Mouse (Mus musculus) mouse trophoblast stem cell (cell line): Measurements from ENCODE around the gene Olfr726.

ENCODE experiments used
- in situ Hi-C, 2 experiments: fragments of 300-500 bp; cut with MseI, MboI; formaldehyde crosslinking; loops; 2 replicates in 1 of 2; 3 replicates in 1 of 2; pipeline ENCODE4 v1.15.1; 2025

Olfr726 gene

DNA sequence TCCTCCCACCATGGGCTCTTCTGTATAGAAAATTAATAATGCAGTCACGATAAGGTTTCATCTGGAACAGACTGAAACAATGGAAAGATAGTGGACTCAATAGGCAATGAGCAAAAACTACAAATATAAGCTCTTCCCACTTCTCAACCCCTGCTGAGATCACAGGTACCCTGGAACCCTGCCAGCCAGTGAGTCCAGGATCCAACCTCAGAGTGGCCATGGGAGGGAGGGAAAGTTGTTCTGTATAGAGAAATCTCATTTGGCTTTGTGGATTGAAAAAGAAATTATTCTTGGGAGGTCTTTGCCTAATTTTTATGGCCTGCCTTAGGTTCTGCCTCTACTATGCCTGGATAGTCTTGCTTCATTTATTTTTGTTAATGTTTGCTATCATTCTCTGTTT lies at the start of gene Olfr726:
Gene Olfr726 (minus strand): TSS at position 101 of the 400 bp plus-strand sequence.
- in situ Hi-C loops, result no loop called here

- in situ Hi-C loops, result no loop called here
Observed at GRCm38 (mm10) chr14:50122886-50123285, 32.1 kb upstream of the Olfr726 start, which contains the start of gene Olfr727. Gene Olfr727, plus strand, starts transcription at chr14:50123186.

DNA sequence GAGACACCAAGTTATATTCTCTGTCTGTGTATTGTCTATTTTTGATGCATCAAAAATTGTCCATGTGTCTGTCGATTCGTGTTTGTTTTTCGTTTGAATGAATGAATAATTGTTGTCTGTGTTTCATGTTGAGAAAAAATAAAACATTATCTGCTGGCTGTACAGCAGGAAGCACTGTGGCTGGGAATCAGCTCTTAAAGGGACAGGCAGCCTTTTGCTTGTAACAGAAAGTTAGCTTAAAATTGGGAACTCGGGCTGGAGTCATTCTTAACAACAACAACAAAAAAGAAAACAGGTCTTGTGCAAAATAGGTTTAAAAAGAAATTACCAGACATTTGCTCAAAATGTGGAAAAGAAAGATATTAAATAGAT lies 28.0 kb downstream of the Olfr726 start:
- in situ Hi-C loops, result no loop called here

- in situ Hi-C loops, result no loop called here
Observed at GRCm38 (mm10) chr14:50061955-50062732, 28.6 kb downstream of the Olfr726 start.

GRCm38 (mm10) chr14:50061590-50061954 lies 29.2 kb downstream of the Olfr726 start:
- in situ Hi-C loops, result no loop called here

- in situ Hi-C loops, result no loop called here
Observed at GRCm38 (mm10) chr14:50061179-50061578, 29.6 kb downstream of the Olfr726 start.

- in situ Hi-C loops, result no loop called here
Observed at GRCm38 (mm10) chr14:50040275-50040674, 50.5 kb downstream of the Olfr726 start, which contains the start of gene Olfr725. Gene Olfr725, minus strand, starts transcription at chr14:50040375.
